Mouse (Mus musculus) hindbrain, embryonic 12.5 days (tissue): ENCODE results near the gene Exosc6. TPM values are rescaled to one million over a fixed set of nuclear protein-coding genes. Genes with fewer than 3 reads are reported as not detected.

Experiments
- ATAC-seq: fragments of 200-750 bp; cut with Nextera tagmentation; 2 replicates; pipeline ENCODE4 v1.8.0; 2017; ENCODE audit warnings: moderate TSS enrichment; ENCODE audit not compliant: low FRiP score
- H3K27ac ChIP-seq: fragments of 300-500 bp; sonication (generic); 2 replicates; pipeline ENCODE4 v1.5.1; 2016; ENCODE audit warnings: mild to moderate bottlenecking
- H3K27me3 ChIP-seq: fragments of 300-500 bp; sonication (generic); 2 replicates; pipeline ENCODE4 v1.6.1; 2016; ENCODE audit warnings: mild to moderate bottlenecking
- H3K36me3 ChIP-seq: fragments of 300-500 bp; sonication (generic); 2 replicates; pipeline ENCODE4 v1.6.1; 2016; ENCODE audit warnings: mild to moderate bottlenecking
- H3K4me1 ChIP-seq: fragments of 300-500 bp; sonication (generic); 2 replicates; pipeline ENCODE4 v1.6.1; 2016
- H3K4me2 ChIP-seq: fragments of 300-500 bp; sonication (generic); replicated peaks from 2 replicates; pipeline ENCODE4 v1.6.1; 2016; ENCODE audit warnings: mild to moderate bottlenecking
- H3K4me3 ChIP-seq: fragments of 300-500 bp; sonication (generic); 2 replicates; pipeline ENCODE4 v1.5.1; 2016; ENCODE audit warnings: mild to moderate bottlenecking
- H3K9ac ChIP-seq: fragments of 300-500 bp; sonication (generic); 2 replicates; pipeline ENCODE4 v1.6.1; 2016; ENCODE audit warnings: mild to moderate bottlenecking, moderate library complexity
- H3K9me3 ChIP-seq: fragments of 300-500 bp; sonication (generic); replicated peaks from 2 replicates; pipeline ENCODE4 v1.6.1; 2016; ENCODE audit warnings: mild to moderate bottlenecking
- WGBS: fragments of 180-500 bp; shearing (Covaris S2); methylation state at CpG from one replicate; pipeline ENCODE4 v1.1.7; 2016; 5-methylcytosine and 5-hydroxymethylcytosine counted together
- polyA plus RNA-seq: library from polyadenylated mRNA; unstranded; fragments of >200 nt; fragmentation: Nextera tagmentation; extraction: Ambion mirVana; gene quantifications from 2 replicates; pipeline ENCODE4 v1.2.1, GENCODE M21; 2016

Exosc6 gene
- polyA plus RNA-seq, 1 experiment from 2014 or later = 3.2 TPM

GRCm38 (mm10) chr8:111044003-111044734 lies 12.0 kb upstream of the Exosc6 start:
- Histone ChIP-seq H3K27me3 (no peaks in the 10 kb centered on the region), H3K4me2 (no peak overlapping the region), H3K4me3 (no peak overlapping the region), H3K27ac (no peak overlapping the region), H3K9ac (no peak overlapping the region), H3K9me3 (no peaks in the 10 kb centered on the region), H3K36me3 (peaks cover 95% of the 10 kb centered on the region), H3K4me1 (no peaks in the 10 kb centered on the region)
- ATAC-seq = no peak
- WGBS = 50% methylated on average over 2 of the region's 2 CpGs

GRCm38 (mm10) chr8:111048694-111049093 lies 7.4 kb upstream of the Exosc6 start:
- H3K36me3 ChIP-seq = peaks cover 98% of the 10 kb centered on the region
- WGBS = 94% methylated on average over 2 of the region's 2 CpGs

GRCm38 (mm10) chr8:111049106-111049505 lies 7.0 kb upstream of the Exosc6 start:
- Histone ChIP-seq H3K27me3 (no peaks in the 10 kb centered on the region), H3K36me3 (peaks cover 98% of the 10 kb centered on the region), H3K27ac (no peak overlapping the region), H3K4me3 (no peak overlapping the region), H3K4me1 (no peaks in the 10 kb centered on the region), H3K9me3 (no peaks in the 10 kb centered on the region), H3K9ac (no peak overlapping the region), H3K4me2 (no peak overlapping the region)
- ATAC-seq = no peak
- 95% methylated on average over 7 of the region's 7 CpGs for WGBS

More at GRCm38 (mm10) chr8:111048694-111049093, 7.4 kb upstream of the Exosc6 start:
- no peaks in the 10 kb centered on the region for H3K9me3 ChIP-seq
- no peak overlapping the region for H3K4me2 ChIP-seq
- no peaks in the 10 kb centered on the region for H3K27me3 ChIP-seq
- no peak overlapping the region for H3K9ac ChIP-seq
- H3K27ac ChIP-seq = no peak overlapping the region
- no peaks in the 10 kb centered on the region for H3K4me1 ChIP-seq
- no peak for ATAC-seq
- H3K4me3 ChIP-seq = no peak overlapping the region

GRCm38 (mm10) chr8:111053827-111054518 lies 2.2 kb upstream of the Exosc6 start:
- 93% methylated on average over 12 of the region's 12 CpGs for WGBS
- Histone ChIP-seq H3K9ac (no peak overlapping the region), H3K4me2 (no peak overlapping the region), H3K27ac (no peak overlapping the region), H3K4me1 (peaks cover 13% of the 10 kb centered on the region), H3K9me3 (no peaks in the 10 kb centered on the region), H3K4me3 (no peak overlapping the region), H3K36me3 (peaks cover 79% of the 10 kb centered on the region), H3K27me3 (no peaks in the 10 kb centered on the region)
- ATAC-seq = no peak

DNA sequence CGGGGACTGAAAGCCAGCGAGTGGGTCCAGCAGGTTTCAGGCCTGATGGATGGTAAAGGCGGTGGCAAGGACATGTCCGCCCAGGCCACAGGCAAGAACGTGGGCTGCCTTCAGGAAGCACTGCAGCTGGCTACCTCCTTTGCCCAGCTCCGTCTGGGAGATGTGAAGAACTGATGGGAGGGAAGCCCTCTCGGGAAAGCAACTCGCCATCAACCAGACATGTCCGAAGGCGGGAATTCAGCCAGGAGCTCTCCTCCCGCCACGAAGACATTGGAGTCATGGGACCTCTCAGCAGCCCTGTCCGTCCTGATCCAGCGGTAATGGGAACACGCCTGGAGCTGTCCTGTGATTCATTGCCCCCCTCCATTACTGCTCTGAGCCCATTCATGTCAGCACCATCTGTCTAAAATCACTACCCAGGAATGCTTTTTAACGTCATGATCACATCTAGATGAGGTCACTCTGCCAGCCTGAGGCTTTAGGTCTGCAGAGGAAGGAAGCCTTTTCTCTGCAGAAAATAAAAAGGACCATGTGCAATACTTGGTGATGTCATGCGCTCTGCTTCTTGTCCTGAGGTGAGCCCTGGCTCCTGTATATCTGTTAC lies 1.0 kb upstream of the Exosc6 start:
- H3K4me2 ChIP-seq = no peak overlapping the region
- H3K4me3 ChIP-seq = no peak overlapping the region
- H3K9ac ChIP-seq = no peak overlapping the region

GRCm38 (mm10) chr8:111055661-111056060 lies 478 bp upstream of the Exosc6 start:
- peak overlapping the region; percentile 99; the same call in 1 of the 2 replicates for H3K4me2 ChIP-seq
- H3K9ac ChIP-seq = no peak overlapping the region
- 66% methylated on average over 2 of the region's 2 CpGs for WGBS
- no peaks in the 10 kb centered on the region for H3K9me3 ChIP-seq
- ATAC-seq = peak; percentile 26; the same call in 1 of the 2 replicates
- no peak overlapping the region for H3K27ac ChIP-seq
- H3K36me3 ChIP-seq = peaks cover 62% of the 10 kb centered on the region
- H3K4me1 ChIP-seq = peaks cover 14% of the 10 kb centered on the region
- H3K27me3 ChIP-seq = no peaks in the 10 kb centered on the region
- peak overlapping the region; percentile 100; the same call in 1 of the 2 replicates for H3K4me3 ChIP-seq

More for the DNA sequence above, 1.0 kb upstream of the Exosc6 start:
- no peak for ATAC-seq
- Histone ChIP-seq H3K4me1 (peaks cover 13% of the 10 kb centered on the region), H3K9me3 (no peaks in the 10 kb centered on the region), H3K27ac (no peak overlapping the region), H3K36me3 (peaks cover 67% of the 10 kb centered on the region), H3K27me3 (no peaks in the 10 kb centered on the region)
- WGBS = 93% methylated on average over 17 of the region's 17 CpGs

DNA sequence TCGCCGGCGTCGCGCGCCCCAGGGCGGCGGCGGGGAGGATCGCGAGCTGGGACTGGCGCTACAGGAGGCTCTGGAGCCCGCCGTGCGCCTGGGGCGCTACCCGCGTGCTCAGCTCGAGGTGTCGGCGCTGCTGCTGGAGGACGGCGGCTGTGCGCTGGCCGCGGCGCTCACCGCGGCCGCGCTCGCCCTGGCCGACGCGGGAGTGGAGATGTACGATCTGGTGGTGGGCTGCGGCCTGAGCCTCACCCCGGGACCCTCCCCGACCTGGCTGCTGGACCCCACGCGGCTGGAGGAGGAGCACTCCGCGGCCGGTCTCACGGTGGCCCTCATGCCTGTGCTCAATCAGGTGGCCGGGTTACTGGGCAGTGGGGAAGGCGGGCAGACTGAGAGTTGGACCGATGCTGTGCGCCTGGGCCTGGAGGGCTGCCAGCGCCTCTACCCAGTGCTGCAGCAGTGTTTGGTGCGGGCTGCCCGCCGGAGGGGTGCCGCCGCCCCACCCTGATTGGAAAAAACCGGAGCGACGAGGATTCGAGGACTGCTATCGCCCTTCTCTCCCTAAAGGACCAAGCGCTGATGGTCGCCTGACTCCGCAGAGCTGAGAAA lies 653 bp downstream of the Exosc6 start:
- Histone ChIP-seq H3K9me3 (no peaks in the 10 kb centered on the region), H3K27me3 (no peaks in the 10 kb centered on the region), H3K4me3 (peak overlapping the region; percentile 100), H3K27ac (peak overlapping the region; percentile 78), H3K36me3 (peaks cover 52% of the 10 kb centered on the region), H3K4me2 (peak overlapping the region; percentile 99), H3K4me1 (peaks cover 23% of the 10 kb centered on the region), H3K9ac (peak overlapping the region; percentile 94)
- 1% methylated on average over 50 of the region's 63 CpGs for WGBS
- ATAC-seq = peak; percentile 66

- 70% methylated on average over 2 of the region's 2 CpGs for WGBS
- Histone ChIP-seq H3K4me1 (peaks cover 23% of the 10 kb centered on the region), H3K4me3 (no peak overlapping the region), H3K27ac (no peak overlapping the region), H3K9ac (no peak overlapping the region), H3K4me2 (no peak overlapping the region), H3K27me3 (no peaks in the 10 kb centered on the region), H3K9me3 (no peaks in the 10 kb centered on the region), H3K36me3 (peaks cover 29% of the 10 kb centered on the region)
- no peak for ATAC-seq
These were observed 2.9 kb downstream of the Exosc6 start for GRCm38 (mm10) chr8:111058946-111059572.

GRCm38 (mm10) chr8:111061688-111062071 lies 5.5 kb downstream of the Exosc6 start:
- peak overlapping the region; percentile 58 for H3K4me3 ChIP-seq
- H3K4me1 ChIP-seq = peaks cover 23% of the 10 kb centered on the region
- no peaks in the 10 kb centered on the region for H3K9me3 ChIP-seq
- peak overlapping the region; percentile 79 for H3K27ac ChIP-seq
- H3K36me3 ChIP-seq = peaks cover 10% of the 10 kb centered on the region; the same call in 1 of the 2 replicates
- H3K9ac ChIP-seq = peak overlapping the region; percentile 67
- H3K4me2 ChIP-seq = peak overlapping the region; percentile 61
- peak; percentile 6; the same call in 1 of the 2 replicates for ATAC-seq
- under 1% methylated on average over 14 of the region's 14 CpGs for WGBS
- H3K27me3 ChIP-seq = no peaks in the 10 kb centered on the region

- Histone ChIP-seq H3K36me3 (peaks cover 10% of the 10 kb centered on the region; the same call in 1 of the 2 replicates), H3K4me2 (peak overlapping the region; percentile 61), H3K9me3 (no peaks in the 10 kb centered on the region), H3K27me3 (no peaks in the 10 kb centered on the region), H3K9ac (peak overlapping the region; percentile 67), H3K4me3 (peak overlapping the region; percentile 58), H3K4me1 (peaks cover 18% of the 10 kb centered on the region), H3K27ac (peak overlapping the region; percentile 79)
- under 1% methylated on average over 27 of the region's 27 CpGs for WGBS
- peak; percentile 87 for ATAC-seq
These were observed 6.1 kb downstream of the Exosc6 start for GRCm38 (mm10) chr8:111062072-111062757.

GRCm38 (mm10) chr8:111062893-111063292 lies 6.8 kb downstream of the Exosc6 start:
- Histone ChIP-seq H3K36me3 (peaks cover 5% of the 10 kb centered on the region; the same call in 1 of the 2 replicates), H3K4me3 (peak overlapping the region; percentile 58; the same call in 1 of the 2 replicates), H3K27ac (0 out of 2 replicates have a peak overlapping the region, but pooled peaks have one; percentile 7), H3K27me3 (no peaks in the 10 kb centered on the region), H3K9me3 (no peaks in the 10 kb centered on the region), H3K4me2 (peak overlapping the region; percentile 61), H3K9ac (no peak overlapping the region), H3K4me1 (peaks cover 11% of the 10 kb centered on the region)
- 50% methylated on average over 2 of the region's 2 CpGs for WGBS
- ATAC-seq = no peak
